Mouse (Mus musculus) 3134 (cell line): ENCODE results near the gene Gm17364.
"Not testable (repeated sequence)": the region's sequence is repeated elsewhere in the genome, so short reads cannot be mapped to it uniquely, and the experiment has no call there.

ENCODE experiments used
- DNase-seq: peaks from one replicate; pipeline ENCODE4 v3.0.0-alpha.2; 2011; ENCODE audit warnings: low spot score; ENCODE audit not compliant: insufficient read length; ENCODE audit errors: extremely low read depth

Gene Gm17364

GRCm38 (mm10) chr13:41273927-41274650 lies at the start of gene Gm17364:
Gene Gm17364, minus strand, starts transcription at chr13:41273977.
- no peak for DNase-seq

- peak; percentile 81 for DNase-seq
These were observed 47.7 kb upstream of the Gm17364 start for GRCm38 (mm10) chr13:41321433-41321832.

GRCm38 (mm10) chr13:41320749-41321148 lies 47.0 kb upstream of the Gm17364 start:
- no peak for DNase-seq

GRCm38 (mm10) chr13:41302716-41303115 lies 28.9 kb upstream of the Gm17364 start:
- DNase-seq: peak; percentile 64

GRCm38 (mm10) chr13:41300037-41300436 lies 26.3 kb upstream of the Gm17364 start:
- DNase-seq: no peak

- DNase-seq: no peak
These were observed 25.2 kb upstream of the Gm17364 start for GRCm38 (mm10) chr13:41298996-41299395.

GRCm38 (mm10) chr13:41298533-41298932 lies 24.8 kb upstream of the Gm17364 start:
- DNase-seq: no peak

GRCm38 (mm10) chr13:41296396-41296795 lies 22.6 kb upstream of the Gm17364 start:
- no peak for DNase-seq

GRCm38 (mm10) chr13:41295886-41296285 lies 22.1 kb upstream of the Gm17364 start:
- no peak for DNase-seq

GRCm38 (mm10) chr13:41293595-41293994 lies 19.8 kb upstream of the Gm17364 start:
- DNase-seq: no peak

- no peak for DNase-seq
These were observed 17.7 kb upstream of the Gm17364 start for GRCm38 (mm10) chr13:41291466-41291974.

- DNase-seq: no peak
These were observed 12.5 kb upstream of the Gm17364 start for GRCm38 (mm10) chr13:41286285-41286684.

GRCm38 (mm10) chr13:41285448-41285847 lies 11.7 kb upstream of the Gm17364 start:
- no peak for DNase-seq

GRCm38 (mm10) chr13:41283256-41283655 lies 9.5 kb upstream of the Gm17364 start:
- DNase-seq: peak; percentile 21

- DNase-seq: no peak
These were observed 6.9 kb upstream of the Gm17364 start for GRCm38 (mm10) chr13:41280696-41281095.

- DNase-seq: no peak
These were observed 5.9 kb downstream of the Gm17364 start for GRCm38 (mm10) chr13:41267827-41268408.

- no peak for DNase-seq
These were observed 10.3 kb downstream of the Gm17364 start for GRCm38 (mm10) chr13:41263304-41264006.

GRCm38 (mm10) chr13:41261617-41262016 lies 12.2 kb downstream of the Gm17364 start:
- DNase-seq: not testable (repeated sequence)

GRCm38 (mm10) chr13:41257851-41258250 lies 15.9 kb downstream of the Gm17364 start:
- DNase-seq: no peak

- DNase-seq: no peak
These were observed 16.8 kb downstream of the Gm17364 start for GRCm38 (mm10) chr13:41256962-41257361.

GRCm38 (mm10) chr13:41256126-41256525 lies 17.7 kb downstream of the Gm17364 start:
- DNase-seq: no peak
